Mouse (Mus musculus) stomach, postnatal 0 days (tissue): ENCODE data around the gene Htr6.

Source experiments
- CTCF ChIP-seq: IDR thresholded peaks from 2 replicates; pipeline ENCODE4 v1.5.1; 2016; ENCODE audit warnings: antibody characterized with exemption, low read depth, mild to moderate bottlenecking, moderate library complexity
- EP300 ChIP-seq: optimal IDR thresholded peaks from 2 replicates; pipeline ENCODE3; 2016; ENCODE audit warnings: antibody characterized with exemption

- TF ChIP-seq CTCF = no peak
- no peak for TF ChIP-seq EP300
Observed at GRCm38 (mm10) chr4:139055336-139055735, 20.0 kb downstream of the Htr6 start.
